Mouse (Mus musculus) hindbrain, postnatal 0 days (tissue): ENCODE measurements at regions not wholly inside any gene's neighbourhood (a gene's known extent, or its start where the extent isn't known, plus 50 kb on each side); places are given as distances from the start of the nearest gene placed in this dataset.

Source experiments
- ATAC-seq: fragments of 200-750 bp; cut with Nextera tagmentation; 2 replicates; pipeline ENCODE4 v1.8.0; 2017; ENCODE audit warnings: mild to moderate bottlenecking, moderate TSS enrichment, moderate library complexity
- DNase-seq: peaks from one replicate; pipeline ENCODE4 v3.0.0-alpha.2; 2015; ENCODE audit warnings: low spot score
- H3K27ac ChIP-seq: fragments of 300-500 bp; sonication (generic); 2 replicates; pipeline ENCODE4 v1.5.1; 2014; ENCODE audit warnings: mild to moderate bottlenecking
- H3K27me3 ChIP-seq: fragments of 300-500 bp; sonication (generic); 2 replicates; pipeline ENCODE4 v1.6.1; 2014; ENCODE audit warnings: low read length, mixed read lengths; ENCODE audit not compliant: insufficient read depth
- H3K36me3 ChIP-seq: fragments of 300-500 bp; sonication (generic); 2 replicates; pipeline ENCODE4 v1.6.1; 2014; ENCODE audit warnings: low read length, mixed read lengths; ENCODE audit not compliant: insufficient read depth
- H3K4me1 ChIP-seq: fragments of 300-500 bp; sonication (generic); 2 replicates; pipeline ENCODE4 v1.6.1; 2014; ENCODE audit warnings: antibody characterized with exemption, low read length, mixed read lengths; ENCODE audit not compliant: insufficient read depth
- H3K4me2 ChIP-seq: fragments of 300-500 bp; sonication (generic); 2 replicates; pipeline ENCODE4 v1.6.1; 2014; ENCODE audit warnings: low read depth, mild to moderate bottlenecking, low read length, moderate library complexity, mixed read lengths
- H3K4me3 ChIP-seq: fragments of 300-500 bp; sonication (generic); 2 replicates; pipeline ENCODE4 v1.5.1; 2014; ENCODE audit warnings: low read length
- H3K9ac ChIP-seq: fragments of 300-500 bp; sonication (generic); replicated peaks from 2 replicates; pipeline ENCODE4 v1.6.1; 2014; ENCODE audit warnings: mild to moderate bottlenecking, low read length, moderate library complexity, mixed read lengths
- H3K9me3 ChIP-seq: fragments of 300-500 bp; sonication (generic); 2 replicates; pipeline ENCODE4 v1.6.1; 2016; ENCODE audit warnings: low read length, mixed read lengths
- CTCF ChIP-seq: IDR thresholded peaks from 2 replicates; pipeline ENCODE4 v1.5.1; 2016; ENCODE audit warnings: antibody characterized with exemption, control low read depth, low read depth
- WGBS: fragments of 180-500 bp; shearing (Covaris S2); extraction: QIAGEN DNeasy Blood & Tissue Kit; methylation state at CpG from one replicate; pipeline ENCODE4 v1.1.7; 2014; 5-methylcytosine and 5-hydroxymethylcytosine counted together

DNA sequence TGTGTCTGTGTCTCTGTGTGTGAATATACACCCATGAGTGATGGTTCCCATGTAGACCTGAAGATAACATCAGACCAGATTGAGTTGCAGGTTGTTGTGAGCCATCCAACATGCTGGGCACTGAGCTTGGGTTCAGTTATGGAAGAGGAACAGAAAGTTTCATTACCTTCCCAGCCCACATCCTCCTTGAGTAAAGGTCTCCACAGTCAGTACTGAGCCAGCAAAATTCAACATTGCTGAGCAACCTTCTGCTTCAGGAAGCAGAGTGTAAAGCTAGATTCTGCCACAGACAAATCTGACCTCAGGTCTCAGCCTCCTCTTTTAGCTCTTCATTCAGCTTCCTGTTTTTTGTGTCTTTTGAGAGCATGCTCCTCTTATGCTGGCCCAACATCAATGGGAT is 506.4 kb downstream of the Nfib start:
- ATAC-seq: no peak
- Histone ChIP-seq H3K36me3 (no peaks in the 10 kb centered on the region), H3K27ac (no peak overlapping the region), H3K27me3 (no peaks in the 10 kb centered on the region), H3K4me3 (no peak overlapping the region), H3K4me2 (no peak overlapping the region), H3K4me1 (no peaks in the 10 kb centered on the region), H3K9me3 (no peaks in the 10 kb centered on the region), H3K9ac (no peak overlapping the region)
- no peak for TF ChIP-seq CTCF
- no peak for DNase-seq

- no peaks in the 10 kb centered on the region for H3K36me3 ChIP-seq
- 83% methylated on average over 6 of the region's 6 CpGs for WGBS
- H3K4me3 ChIP-seq: no peak overlapping the region
- H3K4me2 ChIP-seq: no peak overlapping the region
- TF ChIP-seq CTCF: no peak
- H3K4me1 ChIP-seq: no peaks in the 10 kb centered on the region
- no peak overlapping the region for H3K9ac ChIP-seq
- no peak overlapping the region for H3K27ac ChIP-seq
- DNase-seq: no peak
- ATAC-seq: no peak
- no peaks in the 10 kb centered on the region for H3K27me3 ChIP-seq
- no peaks in the 10 kb centered on the region for H3K9me3 ChIP-seq
Observed at GRCm38 (mm10) chr4:82197611-82198010, 507.9 kb downstream of the Nfib start.

- TF ChIP-seq CTCF: no peak
- DNase-seq (no peak), ATAC-seq (no peak)
- Histone ChIP-seq H3K9ac (no peak overlapping the region), H3K4me1 (no peaks in the 10 kb centered on the region), H3K9me3 (no peaks in the 10 kb centered on the region), H3K27ac (no peak overlapping the region), H3K4me2 (no peak overlapping the region), H3K36me3 (no peaks in the 10 kb centered on the region), H3K4me3 (no peak overlapping the region), H3K27me3 (no peaks in the 10 kb centered on the region)
- WGBS: 78% methylated on average over 6 of the region's 6 CpGs
Observed at GRCm38 (mm10) chr4:82196024-82196647, 509.4 kb downstream of the Nfib start.

- Histone ChIP-seq H3K36me3 (no peaks in the 10 kb centered on the region), H3K9me3 (no peaks in the 10 kb centered on the region), H3K27me3 (no peaks in the 10 kb centered on the region), H3K9ac (no peak overlapping the region), H3K4me3 (no peak overlapping the region), H3K4me1 (no peaks in the 10 kb centered on the region), H3K27ac (no peak overlapping the region), H3K4me2 (no peak overlapping the region)
- ATAC-seq (no peak), DNase-seq (no peak)
- WGBS: 81% methylated on average over 5 of the region's 5 CpGs
- no peak for TF ChIP-seq CTCF
Observed at GRCm38 (mm10) chr4:82193905-82194304, 511.6 kb downstream of the Nfib start.

DNA sequence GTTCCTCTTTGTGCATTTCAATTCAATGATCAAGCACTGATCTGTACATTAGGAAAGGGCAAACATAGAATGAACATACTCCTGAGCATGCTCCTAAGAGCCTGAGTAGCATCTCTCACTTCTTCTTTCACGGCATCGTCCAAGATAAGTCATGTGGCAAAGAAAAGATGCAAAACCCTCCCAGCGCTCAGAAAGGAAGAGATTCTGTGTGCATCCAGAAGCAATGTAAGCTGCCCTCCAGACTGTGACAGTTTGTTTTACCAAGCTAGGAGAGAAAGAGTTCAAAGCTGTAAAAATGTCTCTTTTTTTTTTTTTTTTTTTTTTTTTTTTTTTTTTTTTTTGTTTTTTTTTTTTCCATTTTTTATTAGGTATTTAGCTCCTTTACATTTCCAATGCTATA is 518.7 kb downstream of the Nfib start:
- ATAC-seq: no peak
- Histone ChIP-seq H3K9ac (no peak overlapping the region), H3K36me3 (no peaks in the 10 kb centered on the region), H3K27me3 (no peaks in the 10 kb centered on the region), H3K4me1 (no peaks in the 10 kb centered on the region), H3K27ac (no peak overlapping the region), H3K9me3 (no peaks in the 10 kb centered on the region), H3K4me3 (no peak overlapping the region), H3K4me2 (no peak overlapping the region)
- WGBS: 95% methylated on average over 3 of the region's 3 CpGs
- DNase-seq: no peak
- TF ChIP-seq CTCF: no peak

GRCm38 (mm10) chr4:82183974-82184373 is 521.6 kb downstream of the Nfib start:
- no peak for DNase-seq
- H3K36me3 ChIP-seq: no peaks in the 10 kb centered on the region
- no peaks in the 10 kb centered on the region for H3K9me3 ChIP-seq
- H3K9ac ChIP-seq: no peak overlapping the region
- no peak overlapping the region for H3K27ac ChIP-seq
- WGBS: 98% methylated on average over 1 of the region's 1 CpGs
- ATAC-seq: no peak
- H3K4me1 ChIP-seq: no peaks in the 10 kb centered on the region
- no peak overlapping the region for H3K4me2 ChIP-seq
- no peak overlapping the region for H3K4me3 ChIP-seq
- no peak for TF ChIP-seq CTCF
- H3K27me3 ChIP-seq: no peaks in the 10 kb centered on the region

DNA sequence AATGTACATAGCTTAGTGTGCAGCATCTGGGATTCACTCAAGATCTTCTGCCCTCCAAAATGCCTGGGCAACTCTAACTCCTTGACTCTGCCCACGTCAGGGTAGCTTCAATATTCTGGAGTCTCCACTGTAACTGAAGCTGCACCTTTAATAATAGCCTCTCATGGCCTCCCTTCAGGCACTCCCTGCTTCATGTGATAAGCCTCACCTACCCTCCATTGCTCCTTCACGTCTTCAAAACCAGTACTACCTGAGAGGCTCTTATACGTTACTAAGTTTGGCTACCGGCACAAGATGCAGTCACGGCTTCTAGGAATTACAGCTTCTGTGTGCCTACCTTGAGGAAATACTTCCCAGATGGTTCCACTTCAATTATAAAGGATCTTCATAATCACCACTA is 527.4 kb downstream of the Nfib start:
- Histone ChIP-seq H3K27me3 (no peaks in the 10 kb centered on the region), H3K9me3 (no peaks in the 10 kb centered on the region), H3K4me1 (no peaks in the 10 kb centered on the region), H3K4me3 (no peak overlapping the region), H3K9ac (no peak overlapping the region), H3K36me3 (no peaks in the 10 kb centered on the region), H3K4me2 (no peak overlapping the region), H3K27ac (no peak overlapping the region)
- ATAC-seq (no peak), DNase-seq (no peak)
- no peak for TF ChIP-seq CTCF
- 97% methylated on average over 5 of the region's 5 CpGs for WGBS
